Mouse (Mus musculus) forebrain, embryonic 12.5 days (tissue): ENCODE results near the gene Galnt2. TPM values are rescaled to one million over a fixed set of nuclear protein-coding genes. Genes with fewer than 3 reads are reported as not detected.

Source experiments
- ATAC-seq: fragments of 200-750 bp; cut with Nextera tagmentation; 2 replicates; pipeline ENCODE4 v1.8.0; 2017; ENCODE audit warnings: moderate TSS enrichment; ENCODE audit not compliant: low FRiP score
- H3K27ac ChIP-seq: fragments of 300-500 bp; sonication (generic); 2 replicates; pipeline ENCODE4 v1.5.1; 2016; ENCODE audit warnings: mild to moderate bottlenecking
- H3K27me3 ChIP-seq: fragments of 300-500 bp; sonication (generic); 2 replicates; pipeline ENCODE4 v1.6.1; 2016; ENCODE audit warnings: mild to moderate bottlenecking
- H3K36me3 ChIP-seq: fragments of 300-500 bp; sonication (generic); replicated peaks from 2 replicates; pipeline ENCODE4 v1.6.1; 2016; ENCODE audit warnings: mild to moderate bottlenecking
- H3K4me1 ChIP-seq: fragments of 300-500 bp; sonication (generic); 2 replicates; pipeline ENCODE4 v1.6.1; 2016
- H3K4me2 ChIP-seq: fragments of 300-500 bp; sonication (generic); 2 replicates; pipeline ENCODE4 v1.6.1; 2016; ENCODE audit warnings: mild to moderate bottlenecking, moderate library complexity
- H3K4me3 ChIP-seq: fragments of 300-500 bp; sonication (generic); replicated peaks from 2 replicates; pipeline ENCODE4 v1.5.1; 2016; ENCODE audit warnings: mild to moderate bottlenecking
- H3K9ac ChIP-seq: fragments of 300-500 bp; sonication (generic); 2 replicates; pipeline ENCODE4 v1.6.1; 2016; ENCODE audit warnings: mild to moderate bottlenecking
- H3K9me3 ChIP-seq: fragments of 300-500 bp; sonication (generic); 2 replicates; pipeline ENCODE4 v1.6.1; 2016
- WGBS: fragments of 180-500 bp; shearing (Covaris S2); methylation state at CpG from one replicate; pipeline ENCODE4 v1.1.7; 2016; 5-methylcytosine and 5-hydroxymethylcytosine counted together
- polyA plus RNA-seq: library from polyadenylated mRNA; unstranded; fragments of >200 nt; fragmentation: Nextera tagmentation; extraction: Ambion mirVana; gene quantifications from 2 replicates; pipeline ENCODE4 v1.2.1, GENCODE M21; 2016

The Galnt2 gene
- polyA plus RNA-seq, 1 experiment from 2014 or later: 71.8 TPM

- Histone ChIP-seq H3K9me3 (no peaks in the 10 kb centered on the region), H3K27ac (no peak overlapping the region), H3K4me1 (peaks cover 76% of the 10 kb centered on the region), H3K27me3 (no peaks in the 10 kb centered on the region), H3K9ac (no peak overlapping the region), H3K4me3 (no peak overlapping the region), H3K4me2 (no peak overlapping the region), H3K36me3 (no peaks in the 10 kb centered on the region)
- WGBS: 76% methylated on average over 7 of the region's 7 CpGs
- no peak for ATAC-seq
These were observed 28.7 kb downstream of the Galnt2 start for GRCm38 (mm10) chr8:124259925-124260324.

GRCm38 (mm10) chr8:124260371-124260770, 29.2 kb downstream of the Galnt2 start:
- Histone ChIP-seq H3K36me3 (no peaks in the 10 kb centered on the region), H3K9me3 (no peaks in the 10 kb centered on the region), H3K4me1 (peaks cover 76% of the 10 kb centered on the region), H3K9ac (no peak overlapping the region), H3K27me3 (no peaks in the 10 kb centered on the region), H3K4me3 (no peak overlapping the region), H3K27ac (no peak overlapping the region), H3K4me2 (no peak overlapping the region)
- no peak for ATAC-seq
- WGBS: 72% methylated on average over 12 of the region's 12 CpGs

- Histone ChIP-seq H3K9me3 (no peaks in the 10 kb centered on the region), H3K4me1 (peaks cover 51% of the 10 kb centered on the region), H3K9ac (no peak overlapping the region), H3K27me3 (no peaks in the 10 kb centered on the region), H3K27ac (peak overlapping the region; percentile 56), H3K4me2 (no peak overlapping the region), H3K4me3 (no peak overlapping the region), H3K36me3 (no peaks in the 10 kb centered on the region; the same call in 1 of the 2 replicates)
- 45% methylated on average over 9 of the region's 9 CpGs for WGBS
- no peak for ATAC-seq
These were observed 31.9 kb downstream of the Galnt2 start for GRCm38 (mm10) chr8:124263058-124263457.

DNA sequence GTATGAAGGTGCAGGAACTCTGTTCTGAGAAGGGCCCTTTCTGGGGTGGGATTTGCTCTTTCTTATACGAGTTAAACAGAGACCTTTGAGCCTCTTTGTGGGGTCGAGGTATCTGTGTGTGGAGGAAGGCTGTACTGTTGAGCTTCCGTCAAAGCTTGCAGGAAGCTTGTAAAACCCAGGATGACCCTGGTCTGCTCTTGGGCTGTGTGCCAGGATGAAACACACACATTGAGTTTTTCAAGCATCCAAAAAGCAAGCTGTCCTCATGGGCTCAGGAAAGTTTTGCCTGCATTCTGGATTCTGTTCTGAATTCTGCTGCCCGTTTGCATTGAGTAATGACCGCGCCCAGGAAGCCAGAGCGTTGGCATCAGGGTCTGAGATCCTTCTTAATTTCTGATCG, 32.8 kb downstream of the Galnt2 start:
- 87% methylated on average over 8 of the region's 8 CpGs for WGBS
- H3K27ac ChIP-seq: no peak overlapping the region

DNA sequence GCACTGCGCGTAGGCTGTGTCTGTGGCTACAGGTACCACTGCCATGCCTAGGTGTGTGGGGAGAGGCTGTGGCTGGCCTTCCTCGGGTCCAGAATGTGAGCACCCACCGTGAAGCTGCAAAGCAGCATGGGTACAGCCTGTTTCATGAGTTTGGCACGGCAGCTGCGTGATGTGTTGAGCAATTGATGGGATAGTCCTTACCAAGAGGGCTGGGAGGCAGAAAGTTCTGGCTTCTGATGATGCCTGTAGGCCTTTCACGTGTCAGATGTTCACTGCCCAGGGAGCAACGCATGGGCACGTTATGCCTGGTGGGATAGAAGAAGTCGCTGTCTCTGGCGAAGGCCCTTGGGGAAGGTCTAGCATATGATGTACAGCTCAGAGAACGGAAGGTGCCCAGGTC, 33.5 kb downstream of the Galnt2 start:
- no peak for ATAC-seq
- H3K27ac ChIP-seq: no peak overlapping the region
- no peak overlapping the region for H3K9ac ChIP-seq
- peaks cover 45% of the 10 kb centered on the region for H3K4me1 ChIP-seq
- WGBS: 92% methylated on average over 12 of the region's 12 CpGs
- no peaks in the 10 kb centered on the region for H3K9me3 ChIP-seq
- H3K4me3 ChIP-seq: no peak overlapping the region
- H3K4me2 ChIP-seq: no peak overlapping the region
- no peaks in the 10 kb centered on the region for H3K27me3 ChIP-seq
- H3K36me3 ChIP-seq: no peaks in the 10 kb centered on the region; the same call in 1 of the 2 replicates

More for the DNA sequence above, 32.8 kb downstream of the Galnt2 start:
- no peak overlapping the region for H3K4me3 ChIP-seq
- H3K36me3 ChIP-seq: no peaks in the 10 kb centered on the region; the same call in 1 of the 2 replicates
- no peaks in the 10 kb centered on the region for H3K9me3 ChIP-seq
- ATAC-seq: no peak
- no peaks in the 10 kb centered on the region for H3K27me3 ChIP-seq
- H3K4me2 ChIP-seq: no peak overlapping the region
- peaks cover 51% of the 10 kb centered on the region for H3K4me1 ChIP-seq
- H3K9ac ChIP-seq: no peak overlapping the region

DNA sequence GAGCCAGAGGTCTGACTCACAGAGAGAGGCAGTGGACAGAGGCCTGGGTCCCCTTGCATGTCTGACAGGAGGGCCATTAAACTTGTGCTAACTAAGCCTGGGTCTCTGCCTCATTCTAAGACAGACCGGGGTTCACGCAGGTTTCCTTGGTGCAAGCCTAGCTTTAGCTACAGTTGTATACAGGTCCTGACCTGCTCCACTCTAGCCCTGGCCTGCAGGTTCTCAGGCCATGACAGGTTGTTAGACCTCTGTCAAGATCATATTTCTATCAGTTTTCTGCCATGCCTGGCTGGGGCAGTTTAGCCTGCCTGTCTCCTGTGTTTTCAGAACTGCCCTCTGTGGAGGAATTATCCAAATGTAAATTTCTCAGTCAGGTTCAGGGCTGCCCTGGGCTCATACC, 33.9 kb downstream of the Galnt2 start:
- ATAC-seq: no peak
- H3K27me3 ChIP-seq: no peaks in the 10 kb centered on the region
- H3K9ac ChIP-seq: no peak overlapping the region
- no peak overlapping the region for H3K4me3 ChIP-seq
- peaks cover 42% of the 10 kb centered on the region for H3K4me1 ChIP-seq
- H3K27ac ChIP-seq: no peak overlapping the region
- H3K9me3 ChIP-seq: no peaks in the 10 kb centered on the region
- H3K36me3 ChIP-seq: no peaks in the 10 kb centered on the region; the same call in 1 of the 2 replicates
- H3K4me2 ChIP-seq: no peak overlapping the region
- WGBS: 98% methylated on average over 2 of the region's 2 CpGs

DNA sequence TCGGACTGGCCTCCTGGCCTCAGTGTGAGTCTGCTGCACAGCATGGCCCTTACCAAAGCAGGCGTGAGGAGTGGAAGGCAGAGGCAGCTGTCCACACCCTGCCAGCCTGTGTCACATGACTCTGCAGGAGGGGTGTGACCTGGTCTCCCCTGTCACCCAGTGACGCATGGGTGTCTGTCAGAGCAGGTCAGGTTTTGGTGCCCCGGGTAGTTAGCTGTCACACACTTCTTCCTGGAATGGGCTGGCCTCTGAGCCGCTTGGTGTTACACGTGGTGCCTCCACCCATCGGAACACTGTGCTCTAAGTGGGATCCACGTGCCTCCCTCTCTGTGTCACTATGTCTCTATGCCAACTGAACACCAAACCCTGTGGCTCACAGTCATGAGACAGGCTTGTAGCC, 34.6 kb downstream of the Galnt2 start:
- Histone ChIP-seq H3K4me3 (no peak overlapping the region), H3K4me1 (peaks cover 35% of the 10 kb centered on the region), H3K36me3 (no peaks in the 10 kb centered on the region; the same call in 1 of the 2 replicates), H3K9ac (no peak overlapping the region), H3K9me3 (no peaks in the 10 kb centered on the region), H3K4me2 (no peak overlapping the region), H3K27ac (no peak overlapping the region), H3K27me3 (no peaks in the 10 kb centered on the region)
- ATAC-seq: no peak
- 81% methylated on average over 8 of the region's 8 CpGs for WGBS

GRCm38 (mm10) chr8:124267206-124267605, 36.0 kb downstream of the Galnt2 start:
- Histone ChIP-seq H3K27ac (no peak overlapping the region), H3K27me3 (no peaks in the 10 kb centered on the region), H3K4me2 (no peak overlapping the region), H3K4me1 (peaks cover 22% of the 10 kb centered on the region), H3K4me3 (no peak overlapping the region), H3K9me3 (no peaks in the 10 kb centered on the region), H3K9ac (no peak overlapping the region), H3K36me3 (no peaks in the 10 kb centered on the region; the same call in 1 of the 2 replicates)
- 95% methylated on average over 4 of the region's 4 CpGs for WGBS
- ATAC-seq: no peak

- H3K4me3 ChIP-seq: no peak overlapping the region
- H3K4me1 ChIP-seq: peaks cover 22% of the 10 kb centered on the region
- no peak overlapping the region for H3K4me2 ChIP-seq
- WGBS: 96% methylated on average over 6 of the region's 6 CpGs
- H3K27me3 ChIP-seq: no peaks in the 10 kb centered on the region
- peaks cover 1% of the 10 kb centered on the region; the same call in 1 of the 2 replicates for H3K9me3 ChIP-seq
- no peak overlapping the region for H3K9ac ChIP-seq
- H3K36me3 ChIP-seq: peaks cover under 1% of the 10 kb centered on the region; the same call in 1 of the 2 replicates
- H3K27ac ChIP-seq: 0 out of 2 replicates have a peak overlapping the region, but pooled peaks have one; percentile 5
- ATAC-seq: no peak
These were observed 39.3 kb downstream of the Galnt2 start for GRCm38 (mm10) chr8:124270504-124270903.

GRCm38 (mm10) chr8:124270904-124271303, 39.7 kb downstream of the Galnt2 start:
- Histone ChIP-seq H3K4me1 (peaks cover 22% of the 10 kb centered on the region), H3K4me3 (no peak overlapping the region), H3K4me2 (no peak overlapping the region), H3K9me3 (peaks cover 5% of the 10 kb centered on the region; the same call in 1 of the 2 replicates), H3K36me3 (peaks cover 5% of the 10 kb centered on the region), H3K27me3 (no peaks in the 10 kb centered on the region), H3K27ac (no peak overlapping the region), H3K9ac (no peak overlapping the region)
- WGBS: 91% methylated on average over 11 of the region's 11 CpGs
- no peak for ATAC-seq

DNA sequence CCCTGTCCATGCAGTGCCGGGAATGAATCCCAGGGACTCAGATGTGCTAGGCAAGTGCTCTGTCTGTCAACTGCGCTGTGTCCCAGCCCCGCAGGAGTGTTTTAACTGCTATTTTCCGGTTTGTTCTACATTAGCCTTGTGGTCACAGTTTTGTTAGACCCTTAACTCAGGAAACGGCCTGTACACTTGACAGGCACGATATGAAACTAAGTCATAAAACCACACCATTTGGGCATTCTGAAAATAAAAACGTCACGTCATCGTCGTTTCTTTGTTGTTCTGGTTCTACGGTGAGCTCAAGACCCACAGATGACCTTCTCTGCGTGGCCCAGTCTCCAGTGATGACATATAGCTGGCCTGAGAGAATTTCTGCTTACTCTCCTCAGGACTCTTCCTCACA, 40.3 kb downstream of the Galnt2 start:
- Histone ChIP-seq H3K4me2 (no peak overlapping the region), H3K36me3 (peaks cover 11% of the 10 kb centered on the region), H3K9ac (no peak overlapping the region), H3K27ac (no peak overlapping the region), H3K4me3 (no peak overlapping the region), H3K27me3 (no peaks in the 10 kb centered on the region), H3K9me3 (peaks cover 6% of the 10 kb centered on the region; the same call in 1 of the 2 replicates), H3K4me1 (peaks cover 22% of the 10 kb centered on the region)
- ATAC-seq: no peak
- 97% methylated on average over 12 of the region's 12 CpGs for WGBS

- H3K4me3 ChIP-seq: no peak overlapping the region
- peaks cover 28% of the 10 kb centered on the region for H3K4me1 ChIP-seq
- H3K27ac ChIP-seq: no peak overlapping the region
- H3K9me3 ChIP-seq: peaks cover 6% of the 10 kb centered on the region; the same call in 1 of the 2 replicates
- no peak overlapping the region for H3K4me2 ChIP-seq
- 74% methylated on average over 3 of the region's 3 CpGs for WGBS
- peaks cover 12% of the 10 kb centered on the region for H3K36me3 ChIP-seq
- no peak for ATAC-seq
- H3K9ac ChIP-seq: no peak overlapping the region
- no peaks in the 10 kb centered on the region for H3K27me3 ChIP-seq
These were observed 41.6 kb downstream of the Galnt2 start for GRCm38 (mm10) chr8:124272792-124273191.

DNA sequence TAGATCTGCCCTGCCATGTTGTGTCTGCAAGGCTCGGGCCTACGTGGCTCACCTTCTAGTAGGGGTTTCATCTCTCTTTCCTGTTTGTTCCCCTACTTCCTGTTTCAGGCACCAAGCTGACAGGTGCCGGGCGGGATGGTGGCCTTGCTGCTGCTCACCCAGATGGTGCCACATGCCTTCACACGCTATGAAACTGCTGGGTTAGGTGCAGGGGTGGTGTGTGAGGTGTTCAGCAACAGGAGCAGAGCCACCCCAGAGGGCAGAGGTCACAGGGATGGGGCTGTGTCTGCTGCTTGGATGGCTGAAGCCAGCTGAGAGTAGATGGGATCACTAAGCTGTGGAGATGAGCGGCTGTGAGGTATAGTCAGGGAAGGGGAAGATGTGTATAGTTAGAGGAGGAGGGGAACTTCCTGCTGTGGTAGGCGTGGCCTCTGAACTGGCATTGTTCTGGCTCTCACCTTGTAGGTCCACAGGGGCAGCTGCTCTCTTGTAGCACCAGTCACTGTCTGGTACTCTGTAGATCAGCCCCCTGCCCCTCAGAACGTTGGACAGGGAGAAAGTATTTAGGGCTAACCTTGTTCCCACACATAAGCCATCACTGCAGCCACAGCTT, 42.5 kb downstream of the Galnt2 start:
- 73% methylated on average over 7 of the region's 8 CpGs for WGBS
- H3K9ac ChIP-seq: no peak overlapping the region
- no peak overlapping the region for H3K4me3 ChIP-seq
- no peak overlapping the region for H3K4me2 ChIP-seq
- H3K27ac ChIP-seq: no peak overlapping the region
- H3K9me3 ChIP-seq: peaks cover 6% of the 10 kb centered on the region; the same call in 1 of the 2 replicates
- peaks cover 37% of the 10 kb centered on the region for H3K4me1 ChIP-seq
- ATAC-seq: no peak
- peaks cover 12% of the 10 kb centered on the region; the same call in 1 of the 2 replicates for H3K36me3 ChIP-seq
- H3K27me3 ChIP-seq: no peaks in the 10 kb centered on the region
